In genomic region chr2:71073828-71074227, GRCm38 (mm10) we compare ENCODE assay signal across 25 mouse cellular contexts. TPM values are rescaled to one million over a fixed set of nuclear protein-coding genes. Genes with fewer than 3 reads are reported as not detected.
A peak's percentile ranks its signal among the peaks of the same experiment; 100 is the strongest.
DNase-seq lines count a peak whose midpoint lies in the region; ATAC-seq and TF ChIP-seq lines count a peak whose summit lies in the region.
"Had no signal": no experiment of that assay in that cellular context is flagged by ENCODE, and none has a peak within 500 bp of the region (broad histone marks: within the 10 kb centered on the region; RNA-seq: fewer than 3 reads in every experiment).

No protein-coding gene starts in this region.

- no peak overlapping the region for H3K9ac ChIP-seq in liver, embryonic 13.5 days
- H3K9ac ChIP-seq: forebrain, embryonic 12.5 days; forebrain, postnatal 0 days; heart, embryonic 13.5 days; intestine, embryonic 15.5 days; lung, embryonic 14.5 days; midbrain, embryonic 12.5 days; neural tube, embryonic 13.5 days had no signal

- intact Hi-C loops in heart, postnatal 10 days (cut with DNase I), result no loop called here

- H3K4me3 ChIP-seq in G1E (ENCODE audit: low read depth, low read length), result no peak overlapping the region
- H3K4me3 ChIP-seq in liver, embryonic 13.5 days (replicated peaks), result no peak overlapping the region
- H3K4me3 ChIP-seq: forebrain, embryonic 12.5 days; heart, embryonic 13.5 days; intestine, embryonic 15.5 days; midbrain, embryonic 12.5 days; neural tube, embryonic 13.5 days had no signal

- H3K27ac ChIP-seq in liver, embryonic 13.5 days, result peak overlapping the region; percentile 37; the same call in 1 of the 2 replicates
- H3K27ac ChIP-seq: forebrain, embryonic 12.5 days; heart, embryonic 13.5 days; hindbrain, postnatal 0 days; intestine, embryonic 15.5 days; midbrain, embryonic 12.5 days; neural tube, embryonic 13.5 days had no signal

- no peaks in the 10 kb centered on the region for H3K9me3 ChIP-seq in G1E (replicated peaks)
- H3K9me3 ChIP-seq in liver, embryonic 13.5 days (replicated peaks), result no peaks in the 10 kb centered on the region
- H3K9me3 ChIP-seq: forebrain, embryonic 12.5 days; heart, embryonic 13.5 days; intestine, embryonic 15.5 days; midbrain, embryonic 12.5 days; neural tube, embryonic 13.5 days had no signal

- TF ChIP-seq CTCF in G1E (IDR thresholded peaks at IDR 0.05; ENCODE audit: low read depth, low read length), result no peak

- ATAC-seq in G1E (ENCODE audit: extremely low read depth, insufficient number of reproducible peaks, low FRiP score, poor library complexity, severe bottlenecking), result peak; percentile 49; the same call in 1 of the 2 replicates
- ATAC-seq in liver, embryonic 13.5 days (ENCODE audit: low read depth), result peak; percentile 93
- ATAC-seq in megakaryocyte progenitor cell, adult 5-6 weeks (replicated peaks; ENCODE audit: poor library complexity), result peak; percentile 93
- ATAC-seq: activated CD4-positive, CD25-positive, alpha-beta regulatory T cell, adult 4 months; CD4-positive, CD25-positive, alpha-beta regulatory T cell, adult 4 months; forebrain, postnatal 0 days; hindbrain, postnatal 0 days; intestine, embryonic 15.5 days had no signal

- H3K4me1 ChIP-seq in G1E (ENCODE audit: insufficient read depth, low read depth, low read length), result peaks cover 12% of the 10 kb centered on the region
- peaks cover 19% of the 10 kb centered on the region for H3K4me1 ChIP-seq in liver, embryonic 13.5 days (replicated peaks)
- H3K4me1 ChIP-seq: forebrain, embryonic 12.5 days; heart, embryonic 13.5 days; intestine, embryonic 15.5 days; midbrain, embryonic 12.5 days; neural tube, embryonic 13.5 days had no signal

- 16% methylated on average over 3 of the region's 3 CpGs for WGBS in liver, embryonic 13.5 days (ENCODE audit: insufficient replicate concordance)

- H3K4me2 ChIP-seq in liver, embryonic 13.5 days, result no peak overlapping the region; the same call in 1 of the 2 replicates
- H3K4me2 ChIP-seq: forebrain, embryonic 12.5 days; heart, embryonic 13.5 days; intestine, embryonic 15.5 days; lung, embryonic 14.5 days; midbrain, embryonic 12.5 days; neural tube, embryonic 13.5 days had no signal

- DNase-seq in G1E (ENCODE audit: low spot score), result no peak
- peak; percentile 50 for DNase-seq in c-Kit-positive CD71-positive TER-119-negative erythroid progenitor cells, embryonic 14.5 days (ENCODE audit: low read depth)
- DNase-seq in liver, embryonic 13.5 days, result peak; percentile 29
- no peak for DNase-seq in cerebellum, postnatal 4 days (ENCODE audit: low spot score in 2 of 2)
- no peak for DNase-seq in thymus, postnatal 4 days
- no peak for DNase-seq in heart, postnatal 10 days
- DNase-seq: adrenal gland, adult 2 months; adrenal gland, postnatal 36 days; cerebellum, adult 8-10 months; forebrain, postnatal 0 days; kidney, adult 2 months; kidney, postnatal 4 days; layer of hippocampus, postnatal 36 days; left cerebral cortex, postnatal 4 days; lung, embryonic 14.5 days; lung, postnatal 14 days had no signal

- peaks cover 43% of the 10 kb centered on the region for H3K36me3 ChIP-seq in G1E (replicated peaks)
- H3K36me3 ChIP-seq in liver, embryonic 13.5 days, result no peaks in the 10 kb centered on the region
- H3K36me3 ChIP-seq: intestine, embryonic 15.5 days had no signal

- no peaks in the 10 kb centered on the region for H3K27me3 ChIP-seq in G1E (ENCODE audit: insufficient read depth, low read length)
- no peaks in the 10 kb centered on the region for H3K27me3 ChIP-seq in liver, embryonic 13.5 days
- H3K27me3 ChIP-seq: forebrain, embryonic 12.5 days; heart, embryonic 13.5 days; intestine, embryonic 15.5 days; midbrain, embryonic 12.5 days; neural tube, embryonic 13.5 days had no signal

RNA-seq across cellular contexts. Expression of gene Mettl8, which starts 18.4 kb away (rescaled TPM):
- total RNA-seq in G1E (2014; fragmentation: Nextera tagmentation) (43.4 and 53.5 TPM in 2 replicates), G1E (2017) (25.5 and 25.8 TPM in 2 replicates)
- 28.7 and 40.8 TPM in 2 replicates for polyA plus RNA-seq in G1E (2012)
- polyA plus RNA-seq in liver, embryonic 13.5 days (2015; fragmentation: Nextera tagmentation; extraction: Ambion mirVana), result 10.0 and 12.7 TPM in 2 replicates
- 26.8 and 37.1 TPM in 2 replicates for total RNA-seq in megakaryocyte progenitor cell, adult 5-6 weeks (2015)
- total RNA-seq in megakaryocyte progenitor cell, adult 5-6 weeks (2017), result 17.5 and 27.8 TPM in 2 replicates
- total RNA-seq in heart, postnatal 10 days (2021), result 1 to 10 TPM; 4.6 to 5.1 TPM

RNA-seq across cellular contexts. Expression of gene Dcaf17, which starts 18.7 kb away (rescaled TPM):
- total RNA-seq in G1E (2014; fragmentation: Nextera tagmentation) (25.7 and 26.6 TPM in 2 replicates), G1E (2017) (24.1 and 25.8 TPM in 2 replicates)
- polyA plus RNA-seq in G1E (2012), result 5.1 and 6.0 TPM in 2 replicates
- 18.3 and 20.2 TPM in 2 replicates for polyA plus RNA-seq in liver, embryonic 13.5 days (2015; fragmentation: Nextera tagmentation; extraction: Ambion mirVana)
- 9.4 and 9.6 TPM in 2 replicates for total RNA-seq in megakaryocyte progenitor cell, adult 5-6 weeks (2015)
- 15.1 and 28.8 TPM in 2 replicates for total RNA-seq in megakaryocyte progenitor cell, adult 5-6 weeks (2017)
- total RNA-seq in heart, postnatal 10 days (2021), result 1 to 10 TPM; 6.0 to 6.9 TPM

RNA-seq across cellular contexts. Expression of gene Cybrd1, which starts 43.9 kb away (rescaled TPM):
- total RNA-seq in G1E (2014; fragmentation: Nextera tagmentation) (0.24 TPM in 1 of 2 replicates, not detected in the other), G1E (2017) (0.06 and 0.11 TPM in 2 replicates)
- not detected in 2 replicates for polyA plus RNA-seq in G1E (2012)
- polyA plus RNA-seq in liver, embryonic 13.5 days (2015; fragmentation: Nextera tagmentation; extraction: Ambion mirVana), result 0.60 and 0.85 TPM in 2 replicates
- total RNA-seq in megakaryocyte progenitor cell, adult 5-6 weeks (2015), result 0.05 TPM in 1 of 2 replicates, not detected in the other
- 0.08 TPM in 1 of 2 replicates, not detected in the other for total RNA-seq in megakaryocyte progenitor cell, adult 5-6 weeks (2017)
- 1 to 10 TPM; 1.1 to 1.7 TPM for total RNA-seq in heart, postnatal 10 days (2021)

Comparison
In these comparisons a context has a peak if more than half of its experiments do, and no peak if none do; other contexts are left out.
1. DNase-seq: peak in c-Kit-positive CD71-positive TER-119-negative erythroid progenitor cells, embryonic 14.5 days (single experiment) and liver, embryonic 13.5 days (single experiment); none in G1E (single experiment), cerebellum, postnatal 4 days (0 of 2), thymus, postnatal 4 days (single experiment) and heart, postnatal 10 days (0 of 2).
2. Peak in every context shown above with its lines, with median percentiles within 50 percentile points of each other: ATAC-seq.